Mouse (Mus musculus) adrenal gland, adult 8-10 months (tissue): ENCODE measurements at regions not wholly inside any gene's neighbourhood (a gene's known extent, or its start where the extent isn't known, plus 50 kb on each side); places are given as distances from the start of the nearest gene placed in this dataset.
A peak's percentile ranks its signal among the peaks of the same experiment; 100 is the strongest.

ENCODE experiments used
- DNase-seq: peaks from one replicate; pipeline ENCODE4 v3.0.0; 2022

- no peak for DNase-seq
Observed at GRCm38 (mm10) chr4:33696969-33697368, 227.4 kb upstream of the Cnr1 start.

- no peak for DNase-seq
Observed at GRCm38 (mm10) chr4:33702028-33702666, 222.2 kb upstream of the Cnr1 start.

GRCm38 (mm10) chr4:33705722-33706121 is 218.7 kb upstream of the Cnr1 start:
- DNase-seq = no peak

DNA sequence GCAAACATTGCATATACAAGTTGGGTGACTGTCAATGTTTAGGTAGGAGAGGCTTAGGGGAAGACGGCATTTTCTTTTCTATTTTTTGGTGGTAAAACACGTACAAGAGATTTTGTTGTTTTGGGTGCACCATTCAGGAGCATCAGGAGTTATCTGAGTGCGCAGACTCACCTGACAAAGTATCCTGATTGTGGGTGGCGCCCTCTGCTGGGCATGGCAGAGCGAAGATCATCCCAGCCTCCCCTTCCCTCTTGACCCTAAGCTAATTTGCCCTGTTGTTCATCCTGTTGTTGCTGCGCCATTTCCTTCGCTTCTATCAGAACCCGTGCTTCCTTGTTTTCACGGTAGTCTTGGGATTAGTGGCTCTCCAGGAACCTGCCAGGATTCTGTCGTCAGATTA is 217.6 kb upstream of the Cnr1 start:
- no peak for DNase-seq

- DNase-seq = no peak
Observed at GRCm38 (mm10) chr4:33716475-33717117, 207.8 kb upstream of the Cnr1 start.

DNA sequence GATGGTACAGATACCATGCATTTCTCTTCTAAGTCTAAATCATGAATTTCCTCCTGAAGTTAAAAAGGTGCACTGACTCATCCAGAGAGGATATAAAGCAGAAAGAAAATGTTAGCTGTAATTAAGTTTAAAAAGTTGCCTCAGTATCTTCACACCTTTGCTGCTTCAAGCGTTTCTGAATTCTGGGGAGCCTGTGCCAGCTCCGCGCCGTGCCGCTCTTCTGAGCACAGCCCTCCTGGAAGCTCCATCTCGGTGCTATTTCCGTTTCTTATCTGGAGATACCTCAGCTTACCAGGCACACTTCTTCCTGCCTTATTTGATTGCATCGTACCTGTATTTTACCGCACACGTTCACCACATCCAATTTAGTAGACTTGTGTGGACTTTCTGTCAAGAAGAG is 203.4 kb upstream of the Cnr1 start:
- no peak for DNase-seq

DNA sequence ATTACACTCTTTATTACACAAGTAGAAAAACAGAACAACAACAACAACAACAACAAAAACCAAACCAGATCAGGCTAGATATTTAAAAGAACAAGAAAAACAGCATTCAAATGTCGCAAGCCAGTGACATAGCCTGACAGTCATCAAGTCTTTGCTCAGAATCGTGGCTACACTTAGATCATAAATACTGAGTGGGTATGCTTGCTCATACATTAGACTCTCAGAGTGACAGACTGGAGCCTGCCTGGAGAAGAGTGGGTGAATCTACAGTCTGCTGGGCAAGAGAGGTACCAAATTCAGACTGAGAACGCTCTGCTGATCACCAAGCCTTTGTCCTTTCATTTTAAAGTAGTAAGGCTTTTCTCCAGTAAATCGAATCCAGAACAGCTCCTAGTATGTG is 202.4 kb upstream of the Cnr1 start:
- DNase-seq = no peak

DNA sequence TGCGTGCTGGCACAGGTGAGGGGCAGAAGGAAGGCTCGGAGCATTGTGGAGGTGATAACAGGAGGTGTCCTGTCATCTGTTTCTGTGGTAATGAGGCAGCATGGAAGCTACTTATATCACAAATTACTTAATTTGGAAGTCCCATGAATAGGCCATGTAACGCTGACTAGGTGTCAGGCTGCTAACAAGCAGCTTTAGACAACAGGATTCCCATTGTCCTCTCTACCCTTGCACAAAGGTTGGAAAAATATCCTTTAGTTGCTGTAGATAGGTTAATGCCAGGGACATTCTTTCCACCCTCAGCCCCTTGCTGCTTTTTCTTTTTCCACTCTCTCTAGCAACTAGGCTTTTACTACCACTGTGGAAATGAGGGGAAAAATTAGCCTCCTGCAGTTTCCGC is 192.6 kb upstream of the Cnr1 start:
- DNase-seq = no peak

GRCm38 (mm10) chr4:33734923-33735322 is 189.5 kb upstream of the Cnr1 start:
- peak; percentile 68 for DNase-seq

DNA sequence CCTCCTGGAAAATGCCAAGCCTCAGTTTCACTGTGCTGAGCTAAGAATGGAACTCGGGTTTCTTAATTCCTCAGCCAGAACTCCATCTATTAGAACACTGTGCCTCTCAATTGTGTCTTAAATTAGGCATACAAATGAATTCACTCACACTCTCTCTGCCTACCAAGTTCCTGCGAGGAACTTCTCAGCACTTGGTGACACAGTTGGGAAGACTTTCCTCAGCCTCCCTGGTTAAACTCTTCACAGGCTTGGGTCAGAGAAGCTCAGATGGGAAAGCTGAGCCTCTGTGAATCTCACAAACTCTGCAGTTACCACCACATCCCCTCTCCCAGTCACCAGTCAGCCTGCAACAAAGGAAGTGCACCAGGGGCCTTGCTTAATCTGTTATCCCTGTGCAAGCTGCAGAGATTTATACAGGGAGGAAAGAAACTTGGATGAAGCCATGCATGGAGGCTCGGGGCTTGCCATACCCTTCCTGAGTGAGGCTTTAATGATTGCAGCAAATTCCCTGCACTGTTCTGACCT is 188.9 kb upstream of the Cnr1 start:
- no peak for DNase-seq

GRCm38 (mm10) chr4:33736061-33736701 is 188.2 kb upstream of the Cnr1 start:
- DNase-seq = peak; percentile 60

GRCm38 (mm10) chr4:33737337-33737736 is 187.1 kb upstream of the Cnr1 start:
- DNase-seq = no peak

GRCm38 (mm10) chr4:33737859-33738417 is 186.5 kb upstream of the Cnr1 start:
- DNase-seq = no peak

GRCm38 (mm10) chr4:33739211-33739904 is 185.0 kb upstream of the Cnr1 start:
- no peak for DNase-seq

- no peak for DNase-seq
Observed at GRCm38 (mm10) chr4:33740982-33741381, 183.4 kb upstream of the Cnr1 start.

GRCm38 (mm10) chr4:33745180-33745579 is 179.2 kb upstream of the Cnr1 start:
- DNase-seq = no peak

DNA sequence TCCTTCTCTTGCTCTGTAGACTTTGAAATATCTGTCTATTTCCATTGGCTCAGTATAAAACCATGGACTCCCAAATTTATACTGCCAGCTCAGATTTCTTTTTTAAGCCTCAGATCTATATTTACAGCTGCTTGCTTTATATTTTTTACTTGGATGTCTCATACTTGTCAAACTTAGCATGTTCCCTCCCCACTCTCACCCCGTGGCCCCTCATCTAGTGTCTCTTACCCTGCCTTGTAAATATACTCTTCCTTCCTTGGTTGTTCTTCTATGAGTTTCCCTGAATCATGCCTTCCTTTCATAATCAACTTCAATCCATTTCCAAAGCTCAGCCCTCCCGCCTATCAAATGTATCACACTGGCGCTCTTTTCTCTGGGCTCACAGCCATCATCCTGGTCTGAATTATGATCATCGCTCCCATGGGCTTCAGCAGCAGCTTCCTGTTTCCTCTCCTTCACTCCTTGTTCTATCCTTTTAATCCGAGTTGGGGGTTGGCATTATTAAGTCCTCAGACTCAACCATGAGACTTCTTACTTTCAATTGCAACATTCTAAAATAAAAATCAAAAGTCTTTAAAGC is 177.0 kb upstream of the Cnr1 start:
- DNase-seq = no peak

DNA sequence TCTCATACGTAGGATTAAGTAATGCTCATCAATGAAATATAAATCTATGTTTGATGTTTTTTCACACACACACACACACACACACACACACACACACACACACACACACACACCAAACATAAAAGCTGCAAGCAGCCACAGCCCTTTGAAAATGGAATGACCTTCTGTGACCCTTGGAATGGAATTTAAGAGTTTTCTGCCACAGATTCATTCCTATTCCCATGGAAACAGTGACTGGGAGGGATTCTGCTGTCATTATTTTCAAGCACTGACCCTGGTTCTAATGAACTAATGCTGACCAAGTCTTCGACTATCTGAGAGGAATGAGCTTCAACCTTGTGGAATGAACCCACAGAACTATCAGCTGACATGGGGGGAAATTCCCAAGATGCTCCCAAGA is 156.7 kb upstream of the Cnr1 start:
- DNase-seq = no peak

- no peak for DNase-seq
Observed at GRCm38 (mm10) chr4:33786027-33786426, 138.4 kb upstream of the Cnr1 start.

DNA sequence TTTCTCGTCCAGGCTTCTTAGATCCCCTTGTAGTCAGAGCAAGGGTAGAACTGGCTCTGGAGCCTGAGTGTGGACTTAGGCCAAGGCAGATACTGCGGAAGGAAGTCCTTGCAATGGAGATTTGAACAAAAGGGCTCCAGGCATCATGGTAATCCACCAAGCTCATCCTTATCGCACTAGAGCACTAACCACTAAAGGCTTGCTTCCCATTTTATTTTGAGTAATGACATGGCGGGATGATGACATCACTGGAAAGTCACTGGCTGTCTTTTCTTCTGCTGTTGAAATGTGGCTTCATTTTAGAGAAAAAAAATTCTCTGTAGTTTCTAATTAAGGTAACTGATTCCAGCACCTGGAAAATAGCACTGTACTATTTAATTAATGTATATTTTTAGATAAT is 137.4 kb upstream of the Cnr1 start:
- no peak for DNase-seq

DNA sequence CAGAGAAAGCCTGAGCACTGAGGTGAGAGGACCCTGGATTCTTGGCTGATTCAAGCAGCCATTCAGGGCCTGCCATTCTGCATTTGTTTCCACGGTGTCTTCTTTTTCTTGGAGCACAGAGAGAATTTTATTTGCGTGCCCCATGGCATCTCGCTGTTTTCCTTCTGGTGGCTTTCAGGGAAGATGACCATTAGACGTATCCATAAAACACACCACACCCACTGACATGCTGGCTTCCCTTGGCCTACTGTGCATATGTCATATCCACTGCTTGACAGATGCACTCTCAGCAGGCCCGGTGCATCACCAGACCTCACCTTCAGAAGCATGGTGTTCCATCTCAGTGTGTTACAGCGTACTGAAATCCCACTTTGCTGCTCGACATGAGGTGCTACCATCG is 131.0 kb upstream of the Cnr1 start:
- no peak for DNase-seq

DNA sequence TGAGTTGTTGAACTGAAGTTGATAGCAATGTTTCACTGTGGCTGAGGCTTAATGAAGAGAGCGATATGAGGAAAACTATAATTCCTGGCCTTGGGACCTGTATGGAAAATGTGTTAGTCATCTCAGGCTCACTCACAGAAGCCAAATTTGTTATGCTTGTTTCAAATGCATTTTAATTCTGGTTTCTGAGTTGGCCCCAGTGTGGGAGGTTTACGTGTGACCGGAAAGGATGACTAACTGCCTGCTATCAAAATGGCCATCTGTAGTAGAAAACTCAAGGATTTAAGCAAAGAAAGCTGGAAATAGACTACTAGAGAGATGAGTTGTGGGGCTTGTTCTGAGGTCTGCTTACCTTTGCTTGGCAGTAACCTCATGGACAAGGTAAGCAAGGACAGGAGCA is 128.9 kb upstream of the Cnr1 start:
- DNase-seq = no peak

DNA sequence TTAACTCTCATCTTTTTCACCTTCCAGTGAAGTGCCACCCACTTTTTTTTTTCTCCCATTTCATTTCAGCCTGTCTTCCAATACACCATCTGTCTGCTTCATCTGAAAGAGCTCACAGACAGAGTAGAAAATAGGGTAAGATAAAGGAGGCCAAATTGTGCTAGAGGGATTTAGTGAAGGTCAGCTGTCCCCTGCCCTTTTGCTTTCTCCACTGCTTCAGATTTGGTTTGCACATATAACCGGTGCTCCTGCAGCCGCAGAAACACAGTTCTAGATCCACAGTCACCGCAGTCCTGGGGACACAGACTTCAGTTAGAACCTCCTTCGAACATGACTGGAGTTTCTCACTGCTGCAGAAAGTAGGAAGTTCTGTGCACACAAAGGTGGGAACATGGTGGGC is 126.4 kb upstream of the Cnr1 start:
- DNase-seq = no peak
